Mouse (Mus musculus) spleen, postnatal 14 days (tissue): ENCODE data around the gene Prss16.
A peak's percentile ranks its signal among the peaks of the same experiment; 100 is the strongest.

Experiments used
- DNase-seq, 2 experiments: peaks; one replicate each; pipeline ENCODE4 v3.0.0; 2021 to 2022; ENCODE audit warnings: low spot score in 2 of 2

Gene Prss16

GRCm38 (mm10) chr13:22036149-22036956 lies 26.8 kb upstream of the Prss16 start:
- DNase-seq = peak in 1 of 2 experiments; percentile 30

GRCm38 (mm10) chr13:22035267-22036148 lies 26.0 kb upstream of the Prss16 start, which contains the start of the genes Hist1h2ah and Hist1h2bk:
TSS of gene Hist1h2ah (minus strand) at chr13:22035568.
TSS of gene Hist1h2bk (plus strand) at chr13:22035870.
- DNase-seq = peak; percentile 60 to 76

GRCm38 (mm10) chr13:22034443-22035266 lies 25.1 kb upstream of the Prss16 start:
- no peak for DNase-seq

- DNase-seq = no peak
Measured at GRCm38 (mm10) chr13:22033741-22034442, 24.4 kb upstream of the Prss16 start.

GRCm38 (mm10) chr13:22030493-22030892 lies 21.0 kb upstream of the Prss16 start:
- DNase-seq = no peak

GRCm38 (mm10) chr13:22029928-22030327 lies 20.4 kb upstream of the Prss16 start:
- no peak for DNase-seq

GRCm38 (mm10) chr13:22028673-22029460 lies 19.3 kb upstream of the Prss16 start:
- peak; percentile 92 to 96 for DNase-seq

GRCm38 (mm10) chr13:22026058-22027031 lies 16.8 kb upstream of the Prss16 start:
- peak; percentile 74 to 88 for DNase-seq

- DNase-seq = peak; percentile 70 to 77
Measured at GRCm38 (mm10) chr13:22022241-22022640, 12.7 kb upstream of the Prss16 start.

- no peak for DNase-seq
Measured at GRCm38 (mm10) chr13:22021581-22021980, 12.0 kb upstream of the Prss16 start.

- DNase-seq = peak; percentile 53 to 65
Measured at GRCm38 (mm10) chr13:22020901-22021339, 11.4 kb upstream of the Prss16 start.

GRCm38 (mm10) chr13:22019934-22020835 lies 10.6 kb upstream of the Prss16 start:
- DNase-seq = peak in 1 of 2 experiments; percentile 45

GRCm38 (mm10) chr13:22015479-22016450 lies 6.2 kb upstream of the Prss16 start:
- DNase-seq = peak; percentile 62 to 80

GRCm38 (mm10) chr13:22014411-22014845 lies 4.9 kb upstream of the Prss16 start:
- no peak for DNase-seq

- no peak for DNase-seq
Measured at GRCm38 (mm10) chr13:22013716-22014115, 4.2 kb upstream of the Prss16 start.

- no peak for DNase-seq
Measured at GRCm38 (mm10) chr13:22008707-22009106, 835 bp downstream of the Prss16 start.
